Mouse (Mus musculus) fibroblast of lung, adult 2 months (primary cell): Measurements from ENCODE around the gene Dbnl.

ENCODE experiments used
- DNase-seq: peaks from one replicate; pipeline ENCODE4 v3.0.0-alpha.2; 2011; ENCODE audit warnings: low read depth

Gene Dbnl

DNA sequence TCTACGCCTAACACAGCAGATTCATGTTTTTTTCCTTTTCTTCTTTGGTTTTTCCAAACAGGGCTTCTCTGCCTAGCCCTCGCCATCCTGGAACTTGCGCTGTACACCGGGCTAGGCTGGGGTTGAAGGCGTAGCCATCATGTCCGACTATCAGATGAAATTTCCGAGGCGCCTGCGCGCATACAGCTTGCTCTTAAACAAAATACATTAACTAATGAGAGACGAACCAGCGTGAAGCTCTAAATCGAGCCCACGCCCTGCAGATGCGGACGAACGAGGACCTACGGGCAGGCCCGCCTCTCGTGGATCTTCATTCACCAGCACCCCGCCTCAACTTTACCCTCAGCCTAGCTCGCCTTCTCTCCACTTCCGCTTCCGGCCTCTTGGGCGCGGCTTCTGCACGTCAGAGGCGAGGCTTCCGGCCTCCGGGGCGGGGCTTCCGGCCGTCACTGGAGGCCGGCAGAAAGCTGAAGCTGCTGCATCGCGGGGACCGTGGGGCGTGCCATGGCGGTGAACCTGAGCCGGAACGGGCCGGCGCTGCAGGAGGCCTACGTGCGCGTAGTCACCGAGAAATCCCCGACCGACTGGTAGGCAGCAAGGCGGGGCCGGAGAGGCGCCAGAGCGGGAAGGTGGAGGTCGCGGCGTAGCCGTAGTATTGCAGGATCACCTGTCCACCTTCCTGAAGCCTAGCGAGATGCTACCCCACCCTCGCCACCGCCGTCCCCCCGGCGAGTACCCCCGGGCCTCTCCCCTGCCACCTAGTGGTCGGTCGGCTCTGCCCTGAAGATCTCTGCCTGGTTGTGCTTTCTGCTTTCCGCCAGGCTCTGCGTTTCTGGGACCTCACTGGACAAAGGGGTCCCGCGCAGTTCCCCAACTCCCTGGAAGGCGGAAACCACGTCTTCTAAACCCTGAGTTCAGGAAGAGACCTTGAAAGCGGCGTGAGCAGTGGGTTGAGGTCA is at the start of gene Dbnl:
Gene Dbnl (plus strand): TSS at position 433 of the 959 bp plus-strand sequence.
- peak; percentile 82 for DNase-seq

DNA sequence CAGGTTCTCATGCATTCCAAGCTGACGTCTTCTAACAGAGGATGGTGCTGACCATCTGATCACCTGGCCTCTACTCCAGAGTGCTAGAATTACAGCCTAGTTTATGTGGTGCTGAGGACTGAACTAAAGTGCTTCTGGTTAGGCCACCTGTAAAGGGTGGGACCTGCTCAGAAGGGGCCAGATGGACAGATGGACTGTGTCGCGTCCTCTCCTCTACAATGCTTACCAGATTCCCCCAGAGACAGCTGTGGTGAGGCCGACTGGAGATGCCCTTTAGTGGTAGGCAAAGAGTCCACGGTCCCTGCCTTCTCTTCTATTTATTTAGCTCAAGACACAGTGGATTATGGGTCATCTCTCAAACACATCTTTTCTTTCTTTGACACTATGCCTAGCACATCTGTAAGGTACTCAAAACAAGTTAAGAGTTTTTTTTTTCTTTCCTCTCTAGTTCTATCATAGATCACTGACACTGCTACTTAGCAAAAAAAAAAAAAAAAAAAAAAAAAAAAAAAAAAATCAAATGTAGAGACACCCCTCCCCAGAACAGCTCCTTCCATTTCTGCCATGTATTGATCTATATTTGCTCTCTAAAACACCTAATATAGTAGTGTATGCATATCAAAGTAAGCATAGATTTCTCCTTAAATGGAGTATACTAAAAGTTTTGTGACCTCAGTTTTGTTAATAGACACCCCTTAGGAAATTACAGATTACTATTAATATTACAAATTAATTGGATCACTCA is 49.2 kb upstream of the Dbnl start:
- no peak for DNase-seq

DNA sequence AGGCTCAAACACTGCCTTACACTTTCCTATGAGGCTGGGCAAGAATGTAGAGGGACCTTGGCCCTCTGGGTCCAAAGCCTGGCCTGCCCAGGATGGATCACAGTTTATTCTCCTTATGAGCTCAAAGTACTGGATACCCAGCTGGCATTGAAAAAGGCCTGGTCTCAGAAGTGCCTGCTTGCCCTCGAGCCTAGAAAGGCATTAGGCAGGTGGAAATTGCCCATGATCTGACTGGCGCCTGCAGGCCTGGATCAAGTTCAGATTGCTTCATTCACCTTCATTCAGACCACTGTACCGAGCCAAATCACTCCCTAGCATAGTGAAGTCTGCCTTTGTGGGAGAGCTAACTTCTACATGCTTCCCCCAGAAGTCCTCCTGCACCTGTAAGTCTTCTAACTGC is 48.4 kb upstream of the Dbnl start:
- DNase-seq = no peak

DNA sequence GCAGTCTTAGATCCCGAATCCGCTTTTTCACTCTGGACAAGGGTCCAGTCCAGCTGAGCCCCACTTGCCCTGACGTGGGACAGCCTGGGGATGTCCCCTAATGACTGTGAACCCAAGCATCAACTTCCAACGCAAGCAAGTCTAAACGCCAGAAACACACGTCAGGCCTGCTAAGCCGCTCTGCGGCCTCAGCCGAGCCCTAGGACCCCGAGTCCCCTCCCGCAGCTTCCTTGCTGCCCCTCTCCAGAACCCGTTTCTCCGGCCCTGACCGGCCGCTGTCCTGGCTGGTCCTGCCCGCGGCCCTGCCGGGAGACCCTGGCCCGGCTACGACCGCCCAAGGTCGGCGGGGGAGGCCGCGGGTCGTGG is 47.7 kb upstream of the Dbnl start:
- DNase-seq = no peak

DNA sequence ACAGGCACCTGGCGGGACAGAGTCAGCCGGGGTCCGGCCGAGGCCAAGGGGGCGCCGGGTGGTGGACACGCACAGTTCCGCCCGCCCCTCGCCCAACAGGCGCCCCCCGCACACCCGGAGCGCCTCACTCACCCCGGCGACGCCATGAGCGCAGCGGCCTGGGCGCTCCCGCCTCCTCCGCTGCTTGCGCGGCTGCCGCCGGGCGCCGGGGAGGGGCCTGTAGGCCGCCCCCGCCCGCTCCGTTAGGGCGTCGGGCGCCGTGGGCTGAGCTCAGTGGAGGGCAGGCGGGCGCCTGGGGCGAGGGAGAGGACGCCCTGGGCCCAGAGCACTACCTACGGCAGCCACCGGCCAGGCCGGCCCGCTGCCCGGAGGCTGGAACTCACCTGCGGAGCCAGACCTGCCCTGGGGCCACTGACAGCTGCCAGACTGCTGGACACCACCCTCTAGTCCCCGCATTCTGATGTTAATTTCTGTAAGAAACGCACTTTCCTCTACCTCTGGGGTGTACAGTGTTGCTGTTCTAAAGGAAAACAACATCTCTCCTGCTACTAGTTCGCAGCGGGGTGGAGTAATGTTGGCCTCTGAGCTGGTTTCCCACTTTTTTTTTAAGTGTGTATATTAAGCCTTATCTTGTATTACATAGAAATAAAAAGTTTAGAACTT is 47.2 kb upstream of the Dbnl start:
- DNase-seq = no peak

DNA sequence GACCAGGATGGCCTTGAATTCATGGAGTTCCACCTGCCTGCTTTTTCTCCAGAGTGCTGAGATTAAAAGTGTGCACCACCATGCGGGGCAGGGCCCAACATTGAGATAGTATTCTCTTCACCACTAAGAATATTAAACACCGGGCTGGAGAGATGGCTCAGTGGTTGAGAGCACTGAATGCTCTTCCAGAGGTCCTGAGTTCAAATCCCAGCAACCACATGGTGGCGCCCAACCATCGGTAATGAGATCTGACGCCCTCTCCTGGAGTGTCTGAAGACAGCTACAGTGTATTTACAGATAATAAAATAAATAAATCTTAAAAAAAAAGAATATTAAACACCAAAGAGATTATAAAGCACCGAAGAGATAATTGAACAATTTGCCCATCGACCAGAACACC is 46.2 kb upstream of the Dbnl start:
- no peak for DNase-seq

DNA sequence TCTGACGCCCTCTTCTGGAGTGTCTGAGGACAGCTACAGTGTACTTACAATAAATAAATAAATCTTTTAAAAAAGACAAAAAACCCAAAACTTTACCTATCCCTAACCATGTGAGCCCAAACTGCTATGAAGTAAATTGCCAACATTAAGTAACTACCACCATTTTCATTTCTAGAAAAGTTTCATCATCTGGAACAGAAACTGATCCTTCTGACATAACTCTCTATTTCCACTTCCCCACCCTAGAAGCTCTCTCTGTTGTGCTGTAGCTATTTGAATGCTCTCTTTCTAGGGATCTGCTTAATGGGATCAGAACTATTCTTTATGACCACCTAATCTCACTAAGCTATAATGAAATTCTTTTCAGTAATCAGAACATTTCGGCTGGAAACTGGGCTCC is 43.3 kb upstream of the Dbnl start:
- no peak for DNase-seq

DNA sequence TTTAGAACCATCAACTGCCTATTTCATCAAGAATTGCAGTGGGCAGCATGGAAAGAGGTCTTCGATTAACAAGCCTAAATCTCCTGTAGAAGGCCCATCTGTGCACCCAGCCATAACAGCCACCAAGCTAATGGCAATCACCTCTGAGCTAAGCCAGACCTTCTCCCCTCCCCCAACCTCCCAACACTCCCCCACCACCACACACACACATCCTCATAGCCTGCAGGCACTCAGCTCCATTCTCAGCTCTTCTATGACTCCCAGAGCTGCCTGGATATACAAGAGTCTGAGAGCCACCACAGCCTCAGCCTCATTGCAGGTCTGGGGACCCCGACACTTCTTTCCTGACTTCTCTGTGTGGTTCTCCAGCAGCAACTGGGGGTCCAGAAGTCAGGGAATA is 34.5 kb upstream of the Dbnl start:
- DNase-seq = no peak

DNA sequence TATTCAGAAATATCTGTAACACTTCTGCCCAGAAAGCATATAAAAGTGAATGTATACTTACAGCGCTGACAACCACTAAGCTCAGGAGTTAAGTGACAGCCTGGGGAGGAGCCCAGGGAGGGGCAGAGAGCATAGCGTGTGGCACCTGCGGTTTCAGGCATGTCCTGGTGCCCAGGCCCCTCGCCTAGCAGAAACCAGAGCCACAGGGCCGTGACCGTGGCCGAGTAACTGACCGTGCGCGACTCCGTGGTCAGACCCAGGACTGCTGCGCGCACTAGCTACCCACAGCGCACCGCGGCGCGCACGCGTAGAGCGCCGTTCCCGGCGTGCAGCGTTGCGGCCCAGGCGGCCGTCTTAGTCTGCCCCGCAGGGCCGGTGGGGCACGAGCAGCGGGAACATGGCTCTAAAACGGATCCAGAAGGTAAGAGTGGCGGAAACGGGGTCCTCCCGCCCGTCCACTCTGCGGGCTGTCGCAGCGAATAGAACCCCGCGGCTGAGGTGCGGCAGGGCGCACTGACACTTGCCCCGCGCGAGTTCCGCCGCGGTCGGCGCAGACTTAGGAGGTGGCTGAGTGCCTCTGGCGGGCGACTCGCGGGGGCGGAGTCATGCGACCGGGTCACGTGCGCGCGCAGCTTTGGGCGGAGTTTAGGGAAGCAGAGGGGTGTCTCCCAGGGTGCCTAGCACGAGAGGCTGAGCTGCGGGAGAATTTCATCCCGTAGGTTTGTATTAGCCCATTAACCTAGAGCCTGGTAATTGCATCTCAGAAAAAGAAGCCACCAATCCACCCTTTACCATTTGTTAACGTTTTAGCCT is 26.3 kb upstream of the Dbnl start, which contains the start of gene Urgcp:
Gene Urgcp (minus strand): TSS at position 557 of the 813 bp plus-strand sequence.
- DNase-seq = peak; percentile 89

DNA sequence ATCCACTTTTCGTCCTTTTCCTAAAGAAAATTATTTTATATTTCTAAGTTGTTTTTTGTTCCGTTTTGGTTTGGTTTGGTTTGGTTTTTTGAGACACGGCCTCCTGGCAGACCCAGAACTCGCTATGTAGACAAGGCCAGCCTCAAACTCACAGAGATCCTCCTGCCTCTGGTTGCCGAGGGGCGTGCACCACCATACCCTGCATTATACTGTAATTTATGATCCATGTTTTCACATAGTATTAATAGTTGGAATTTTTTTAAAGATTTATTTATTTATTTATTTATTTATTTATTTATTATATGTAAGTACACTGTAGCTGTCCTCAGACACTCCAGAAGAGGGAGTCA is 25.7 kb upstream of the Dbnl start:
- no peak for DNase-seq

DNA sequence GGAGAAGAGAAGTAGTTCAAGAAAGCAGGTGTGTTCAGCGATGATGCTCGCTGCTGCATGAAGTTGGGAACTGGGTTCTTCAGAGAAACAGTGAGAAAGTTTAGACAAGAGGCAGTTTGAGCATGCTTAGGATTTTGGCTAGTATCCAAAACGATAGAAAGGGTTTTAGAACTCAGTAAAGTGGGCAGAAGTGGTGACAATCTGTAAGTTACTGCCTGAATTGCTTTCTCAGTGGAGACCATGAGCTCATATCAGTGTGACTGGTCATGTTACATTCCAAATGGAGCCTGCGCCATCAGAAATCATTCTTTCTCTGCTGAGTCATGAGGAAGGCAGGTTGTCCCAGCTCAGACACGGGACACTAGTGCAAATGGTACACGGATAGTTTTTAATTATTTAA is 22.3 kb upstream of the Dbnl start:
- DNase-seq = no peak

DNA sequence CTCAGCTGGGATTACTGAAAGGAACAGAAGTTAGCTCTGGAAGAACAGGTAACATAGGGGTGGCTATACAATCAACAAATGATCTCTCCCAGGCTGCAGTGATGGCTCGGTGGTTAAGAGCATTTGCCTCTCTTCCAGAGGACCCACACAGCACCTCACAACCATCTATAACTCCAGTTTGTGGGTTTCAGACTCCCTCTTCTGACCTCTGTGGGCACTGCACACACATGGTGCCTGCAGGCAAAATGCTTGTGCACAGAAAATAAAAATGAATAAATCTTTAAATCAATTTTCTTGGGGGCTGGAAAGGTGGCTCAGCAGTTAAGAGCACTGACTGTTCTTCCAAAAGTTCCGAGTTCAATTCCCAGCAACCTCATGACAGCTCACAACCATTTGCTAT is 9.8 kb upstream of the Dbnl start:
- DNase-seq = no peak

DNA sequence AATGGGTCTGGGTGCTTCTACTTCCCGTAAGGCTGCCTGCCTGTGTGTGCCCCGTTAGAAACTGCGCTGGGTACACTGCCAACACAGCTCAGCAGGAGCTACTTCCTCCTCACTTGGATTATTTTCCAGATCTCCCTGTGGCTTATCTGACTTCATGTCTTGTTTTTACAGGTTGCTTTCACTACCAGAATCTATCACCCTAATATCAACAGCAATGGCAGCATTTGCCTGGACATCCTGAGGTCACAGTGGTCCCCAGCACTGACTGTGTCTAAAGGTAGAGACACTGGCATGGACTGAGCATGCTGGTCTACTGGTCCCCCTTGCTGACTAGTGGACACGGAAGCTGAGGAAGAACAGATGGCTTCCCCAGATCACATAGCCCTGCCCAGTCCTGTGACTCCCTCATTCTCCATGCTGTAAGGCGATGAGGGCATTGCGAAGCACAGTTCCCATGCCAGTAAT is 8.2 kb upstream of the Dbnl start:
- DNase-seq = no peak

DNA sequence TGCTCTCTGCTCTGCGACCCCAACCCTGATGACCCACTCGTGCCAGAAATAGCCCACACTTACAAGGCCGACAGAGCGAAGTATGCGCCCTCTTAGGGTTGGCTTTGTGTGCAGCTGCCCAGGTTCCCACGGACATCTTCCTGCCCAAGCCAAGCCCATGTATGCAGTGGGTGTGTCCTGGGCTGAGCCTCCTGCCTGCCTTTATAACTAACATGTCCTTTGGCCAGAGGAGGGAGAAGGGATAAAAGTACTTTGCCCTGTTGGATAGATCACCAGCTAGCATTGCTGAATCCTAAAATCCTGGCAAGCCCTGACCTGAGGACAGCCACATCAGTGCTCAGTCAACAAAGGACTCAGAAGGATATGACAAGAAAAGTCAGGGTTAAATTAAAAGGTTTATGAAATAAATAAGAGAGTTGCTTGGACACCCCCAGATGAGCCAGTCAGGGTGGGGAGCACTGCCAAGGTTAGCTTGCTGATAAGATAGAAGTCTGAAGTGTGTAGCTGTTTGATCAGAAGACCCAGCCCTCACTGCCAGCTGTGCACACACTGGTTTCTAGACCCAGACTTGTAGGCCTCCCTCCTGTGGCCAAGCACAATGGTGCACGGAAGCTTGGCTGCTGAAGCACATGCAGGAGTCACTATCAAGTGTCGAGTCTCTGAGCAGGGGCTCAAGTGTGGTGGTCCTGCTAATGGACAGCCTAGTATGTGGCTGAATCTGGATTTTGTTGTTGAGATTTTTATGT is 5.9 kb upstream of the Dbnl start:
- DNase-seq = no peak

DNA sequence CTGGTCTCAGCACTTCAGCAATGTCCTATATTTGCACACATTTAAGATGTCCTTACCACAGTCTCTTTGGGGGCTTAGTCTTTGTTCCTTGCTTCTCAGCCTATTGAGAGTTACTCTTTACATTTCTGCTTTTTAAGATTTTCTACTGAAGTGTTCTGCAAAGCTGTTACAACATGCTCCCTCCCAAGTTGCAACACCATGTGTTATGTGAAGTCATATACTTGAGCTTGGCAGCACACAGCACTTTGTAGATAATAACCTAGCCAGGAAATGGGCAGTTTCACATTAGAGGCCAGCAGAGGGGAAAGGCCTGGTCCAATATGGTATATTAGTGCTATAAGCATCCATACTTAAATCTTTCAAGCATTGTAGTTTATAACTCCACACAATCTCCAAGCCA is 2.6 kb upstream of the Dbnl start:
- DNase-seq = no peak

DNA sequence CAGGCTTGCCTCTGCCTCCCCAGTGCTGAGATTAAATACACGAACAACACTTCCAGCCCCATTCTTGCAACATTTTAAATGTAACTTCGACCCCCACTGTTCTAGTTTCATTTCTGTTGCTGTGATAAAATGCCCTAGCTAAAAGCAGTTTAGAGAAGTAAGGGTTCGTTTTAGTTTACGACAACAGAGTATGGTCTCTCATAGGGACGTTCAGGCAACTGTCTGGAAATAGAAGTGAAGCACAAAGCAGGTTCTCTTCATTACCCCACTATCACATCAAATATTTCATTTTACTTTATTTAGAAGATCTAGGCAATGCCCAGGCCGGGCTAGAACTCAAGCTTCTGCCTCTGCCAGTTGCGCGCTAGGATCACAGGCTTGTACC is 625 bp upstream of the Dbnl start:
- no peak for DNase-seq

DNA sequence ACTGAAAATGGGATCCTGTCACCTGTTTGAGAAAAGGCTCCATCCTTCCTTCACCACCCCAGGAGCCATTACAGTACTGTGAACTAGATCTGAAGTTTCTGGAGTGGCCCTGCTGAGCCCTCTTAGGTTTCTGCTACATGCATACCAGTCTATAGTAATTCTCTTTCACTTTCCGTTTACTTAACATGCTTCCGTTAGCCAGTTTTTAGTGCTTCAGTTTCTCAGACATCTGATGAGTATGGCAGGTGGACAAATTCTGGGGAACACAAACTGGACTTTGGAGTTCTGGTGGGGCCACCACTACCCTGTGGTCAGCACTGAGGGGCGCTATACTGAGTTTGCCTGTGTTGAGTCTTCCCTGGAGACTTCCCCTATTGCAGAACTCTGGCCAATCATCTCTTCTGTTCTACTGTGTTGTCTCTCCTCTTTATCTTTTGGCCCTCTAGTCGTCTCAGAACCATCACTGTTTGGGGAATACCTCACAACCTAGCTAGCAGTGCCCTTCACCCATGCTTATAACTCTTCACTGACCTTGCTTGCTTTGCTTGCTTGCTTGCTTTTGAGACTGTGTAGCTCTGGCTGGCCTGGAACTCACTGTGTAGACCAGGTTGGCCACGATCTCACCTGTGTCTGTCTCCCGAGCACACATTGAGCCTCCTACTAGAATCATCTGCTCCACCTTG is 924 bp downstream of the Dbnl start:
- DNase-seq = no peak

DNA sequence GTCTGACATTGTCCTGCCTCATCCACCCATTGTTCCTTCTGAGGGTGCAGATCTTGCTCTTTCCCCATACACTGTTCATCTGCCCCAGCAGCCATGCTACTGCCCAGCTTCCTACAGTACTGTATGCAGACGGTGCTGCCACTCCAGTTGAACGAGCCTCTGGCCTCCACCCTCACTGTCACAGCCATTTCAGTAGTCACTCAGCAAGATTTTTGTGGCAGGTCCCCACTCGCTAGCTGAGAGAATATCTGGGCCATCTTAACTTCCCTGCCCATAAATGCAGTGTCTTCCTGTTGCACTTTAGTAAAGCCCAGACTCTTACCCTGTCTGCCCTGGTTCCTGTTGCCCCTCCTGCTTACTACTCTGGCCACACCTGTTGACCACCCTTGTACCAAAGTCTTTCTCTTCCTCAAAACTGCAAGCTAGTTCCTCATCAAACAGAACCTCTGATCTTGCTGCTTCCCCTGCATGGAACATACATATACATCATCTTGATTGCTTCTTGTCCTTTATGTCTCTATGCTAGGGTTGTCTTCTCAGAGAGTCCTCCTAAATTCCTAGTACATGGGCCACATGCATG is 1.6 kb downstream of the Dbnl start:
- no peak for DNase-seq

DNA sequence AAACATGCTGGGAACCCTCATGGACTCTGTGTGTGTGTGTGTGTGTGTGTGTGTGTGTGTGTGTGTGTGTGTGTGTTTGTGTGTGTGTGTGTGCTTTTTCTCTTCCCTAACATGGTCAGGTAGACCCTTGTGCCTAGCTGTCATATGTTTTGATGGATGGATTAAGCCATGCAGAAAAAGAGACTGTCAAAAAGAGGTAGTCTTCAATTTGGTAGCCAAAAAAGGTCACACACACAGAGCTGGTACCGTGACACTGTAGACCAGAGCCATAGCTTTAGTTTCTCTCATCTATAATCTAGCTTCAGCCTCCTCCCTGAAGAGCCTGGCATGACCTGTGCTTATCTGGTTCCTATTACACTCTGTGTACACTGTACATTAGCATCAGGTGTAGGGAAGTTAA is 2.1 kb downstream of the Dbnl start:
- no peak for DNase-seq

DNA sequence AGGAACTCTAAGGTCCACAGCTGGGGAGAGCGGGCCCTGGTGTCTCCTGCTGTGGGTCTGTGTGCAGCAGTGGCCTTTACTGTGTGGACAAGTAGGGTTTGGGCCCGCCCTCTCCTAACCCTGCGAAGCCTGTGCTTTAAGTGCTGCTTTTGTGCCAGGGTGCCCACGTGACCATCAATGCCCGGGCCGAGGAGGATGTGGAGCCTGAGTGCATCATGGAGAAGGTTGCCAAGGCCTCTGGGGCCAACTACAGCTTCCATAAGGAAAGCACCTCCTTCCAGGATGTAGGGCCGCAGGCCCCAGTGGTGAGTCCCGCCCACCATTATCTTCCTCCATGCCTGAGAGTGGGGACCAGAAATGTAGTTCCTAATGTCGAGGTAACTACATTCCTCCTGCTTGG is 7.0 kb downstream of the Dbnl start:
- no peak for DNase-seq
